Mouse (Mus musculus) hindbrain, embryonic 10.5 days (tissue): ENCODE measurements around the gene Htr1b. TPM values are rescaled to one million over a fixed set of nuclear protein-coding genes. Genes with fewer than 3 reads are reported as not detected.

Experiments
- polyA plus RNA-seq: library from polyadenylated mRNA; unstranded; fragments of >200 nt; fragmentation: Nextera tagmentation; extraction: Ambion mirVana; gene quantifications from 2 replicates; pipeline ENCODE4 v1.2.1, GENCODE M21; 2016

Gene Htr1b
- polyA plus RNA-seq, 1 experiment from 2014 or later = 1.1 TPM

Other genes starting within 250 kb of the Htr1b start
- 0.25 and 0.49 TPM in 2 replicates for gene Mei4, start 229.8 kb upstream of the Htr1b start, polyA plus RNA-seq